Mouse (Mus musculus) forebrain, embryonic 16.5 days (tissue): ENCODE data around the gene Neurod6. TPM values are rescaled to one million over a fixed set of nuclear protein-coding genes. Genes with fewer than 3 reads are reported as not detected.

Experiments
- ATAC-seq: fragments of 200-750 bp; cut with Nextera tagmentation; 2 replicates; pipeline ENCODE4 v1.8.0; 2017; ENCODE audit warnings: mild to moderate bottlenecking, moderate library complexity
- H3K27ac ChIP-seq: fragments of 300-500 bp; sonication (generic); 2 replicates; pipeline ENCODE4 v1.5.1; 2014; ENCODE audit warnings: low read length, control low read depth
- H3K27me3 ChIP-seq: fragments of 300-500 bp; sonication (generic); replicated peaks from 2 replicates; pipeline ENCODE4 v1.6.1; 2014; ENCODE audit warnings: low read length; ENCODE audit not compliant: control insufficient read depth, insufficient read depth
- H3K36me3 ChIP-seq: fragments of 300-500 bp; sonication (generic); 2 replicates; pipeline ENCODE4 v1.6.1; 2014; ENCODE audit not compliant: control insufficient read depth, insufficient read depth
- H3K4me1 ChIP-seq: fragments of 300-500 bp; sonication (generic); replicated peaks from 2 replicates; pipeline ENCODE4 v1.6.1; 2014; ENCODE audit warnings: low read length; ENCODE audit not compliant: control insufficient read depth, insufficient read depth
- H3K4me2 ChIP-seq: fragments of 300-500 bp; sonication (generic); 2 replicates; pipeline ENCODE4 v1.6.1; 2014; ENCODE audit warnings: mild to moderate bottlenecking, low read length, control low read depth
- H3K4me3 ChIP-seq: fragments of 300-500 bp; sonication (generic); replicated peaks from 2 replicates; pipeline ENCODE4 v1.5.1; 2014; ENCODE audit warnings: mild to moderate bottlenecking, low read length, control low read depth
- H3K9ac ChIP-seq: fragments of 300-500 bp; sonication (generic); replicated peaks from 2 replicates; pipeline ENCODE4 v1.6.1; 2014; ENCODE audit warnings: low read depth, low read length, control low read depth
- H3K9me3 ChIP-seq: fragments of 300-500 bp; sonication (generic); 2 replicates; pipeline ENCODE4 v1.6.1; 2016; ENCODE audit warnings: low read length; ENCODE audit not compliant: control insufficient read depth
- WGBS: fragments of 180-500 bp; shearing (Covaris S2); extraction: QIAGEN DNeasy Blood & Tissue Kit; methylation state at CpG from one replicate; pipeline ENCODE4 v1.1.7; 2014; 5-methylcytosine and 5-hydroxymethylcytosine counted together
- polyA plus RNA-seq: library from polyadenylated mRNA; unstranded; fragments of >200 nt; fragmentation: Nextera tagmentation; extraction: Ambion mirVana; gene quantifications from 2 replicates; pipeline ENCODE4 v1.2.1, GENCODE M21; 2015

Neurod6 gene
- polyA plus RNA-seq, 1 experiment from 2014 or later = 468 TPM

GRCm38 (mm10) chr6:55648886-55649285 is 32.2 kb downstream of the Neurod6 start:
- H3K27ac ChIP-seq = peak overlapping the region; percentile 95
- 41% methylated on average over 3 of the region's 3 CpGs for WGBS
- no peak for ATAC-seq

GRCm38 (mm10) chr6:55647771-55648280 is 33.2 kb downstream of the Neurod6 start:
- H3K9me3 ChIP-seq = no peaks in the 10 kb centered on the region
- H3K4me3 ChIP-seq = no peak overlapping the region
- WGBS = 26% methylated on average over 8 of the region's 8 CpGs
- H3K27ac ChIP-seq = peak overlapping the region; percentile 95
- ATAC-seq = peak; percentile 42
- no peaks in the 10 kb centered on the region for H3K27me3 ChIP-seq
- H3K36me3 ChIP-seq = no peaks in the 10 kb centered on the region
- H3K9ac ChIP-seq = no peak overlapping the region
- H3K4me2 ChIP-seq = peak overlapping the region; percentile 32
- H3K4me1 ChIP-seq = peaks cover 35% of the 10 kb centered on the region

More at GRCm38 (mm10) chr6:55648886-55649285, 32.2 kb downstream of the Neurod6 start:
- H3K27me3 ChIP-seq = no peaks in the 10 kb centered on the region
- H3K4me1 ChIP-seq = peaks cover 35% of the 10 kb centered on the region
- no peaks in the 10 kb centered on the region for H3K9me3 ChIP-seq
- H3K36me3 ChIP-seq = no peaks in the 10 kb centered on the region
- H3K4me3 ChIP-seq = no peak overlapping the region
- no peak overlapping the region for H3K4me2 ChIP-seq
- no peak overlapping the region for H3K9ac ChIP-seq

GRCm38 (mm10) chr6:55646824-55647560 is 34.1 kb downstream of the Neurod6 start:
- Histone ChIP-seq H3K4me3 (no peak overlapping the region), H3K4me1 (peaks cover 35% of the 10 kb centered on the region), H3K9ac (0 out of 2 replicates have a peak overlapping the region, but pooled peaks have one; percentile 36), H3K4me2 (peak overlapping the region; percentile 39), H3K36me3 (no peaks in the 10 kb centered on the region), H3K27me3 (no peaks in the 10 kb centered on the region), H3K27ac (peak overlapping the region; percentile 95), H3K9me3 (no peaks in the 10 kb centered on the region)
- 29% methylated on average over 9 of the region's 9 CpGs for WGBS
- ATAC-seq = peak; percentile 77

- peak overlapping the region; percentile 28; the same call in 1 of the 2 replicates for H3K9ac ChIP-seq
- peaks cover 35% of the 10 kb centered on the region for H3K4me1 ChIP-seq
- peak overlapping the region; percentile 95 for H3K27ac ChIP-seq
- no peaks in the 10 kb centered on the region for H3K36me3 ChIP-seq
- WGBS = 35% methylated on average over 14 of the region's 14 CpGs
- peak; percentile 67 for ATAC-seq
- no peaks in the 10 kb centered on the region for H3K9me3 ChIP-seq
- H3K27me3 ChIP-seq = no peaks in the 10 kb centered on the region
- H3K4me3 ChIP-seq = no peak overlapping the region
- peak overlapping the region; percentile 39; the same call in 1 of the 2 replicates for H3K4me2 ChIP-seq
Measured at GRCm38 (mm10) chr6:55646111-55646823, 34.8 kb downstream of the Neurod6 start.

GRCm38 (mm10) chr6:55634662-55635061 is 46.4 kb downstream of the Neurod6 start:
- H3K4me1 ChIP-seq = no peaks in the 10 kb centered on the region
- no peak overlapping the region for H3K9ac ChIP-seq
- 84% methylated on average over 1 of the region's 1 CpGs for WGBS
- no peak for ATAC-seq
- H3K4me2 ChIP-seq = no peak overlapping the region
- no peak overlapping the region for H3K4me3 ChIP-seq
- no peaks in the 10 kb centered on the region for H3K9me3 ChIP-seq
- H3K36me3 ChIP-seq = no peaks in the 10 kb centered on the region
- no peak overlapping the region for H3K27ac ChIP-seq
- H3K27me3 ChIP-seq = no peaks in the 10 kb centered on the region

Other genes starting within 250 kb of the Neurod6 start
- 33.8 and 37.9 TPM in 2 replicates for gene Adcyap1r1, start 229.3 kb downstream of the Neurod6 start, polyA plus RNA-seq
- 2.9 and 3.1 TPM in 2 replicates for gene Itprid1, start 155.6 kb upstream of the Neurod6 start, polyA plus RNA-seq